Mouse (Mus musculus) erythroblast, embryonic 14.5 days (primary cell): ENCODE data around the gene Orm2. TPM values are rescaled to one million over a fixed set of nuclear protein-coding genes. Genes with fewer than 3 reads are reported as not detected.
A peak's percentile ranks its signal among the peaks of the same experiment; 100 is the strongest.

Experiments
- H3K27me3 ChIP-seq: 2 replicates; pipeline ENCODE4 v1.6.1; 2012; ENCODE audit warnings: inconsistent platforms; ENCODE audit not compliant: control insufficient read depth
- H3K36me3 ChIP-seq: 2 replicates; pipeline ENCODE4 v1.6.1; 2012; ENCODE audit warnings: mild to moderate bottlenecking, inconsistent platforms; ENCODE audit not compliant: control insufficient read depth
- H3K4me1 ChIP-seq: 2 replicates; pipeline ENCODE4 v1.6.1; 2012; ENCODE audit warnings: inconsistent platforms; ENCODE audit not compliant: control insufficient read depth
- H3K4me3 ChIP-seq: replicated peaks from 2 replicates; pipeline ENCODE3; 2012; ENCODE audit warnings: moderate library complexity, mild to moderate bottlenecking, inconsistent platforms
- H3K9me3 ChIP-seq: 2 replicates; pipeline ENCODE4 v1.6.1; 2012; ENCODE audit warnings: low read length, inconsistent platforms, mixed read lengths; ENCODE audit not compliant: control insufficient read depth
- GATA1 ChIP-seq: IDR thresholded peaks from 2 replicates; pipeline ENCODE4 v1.6.1; 2012; ENCODE audit warnings: low read length, inconsistent platforms, mixed read lengths
- TAL1 ChIP-seq: IDR thresholded peaks from 3 replicates; pipeline ENCODE4 v1.6.1; 2012; ENCODE audit warnings: low read length, inconsistent platforms, mixed read lengths
- polyA plus RNA-seq: library from polyadenylated mRNA; stranded (reverse); fragments of >175 nt; gene quantifications from 2 replicates; pipeline ENCODE4 v1.2.3, GENCODE M21; 2012

Orm2 gene
- polyA plus RNA-seq, 1 experiment = not detected

GRCm38 (mm10) chr4:63409317-63409907 lies 47.2 kb downstream of the Orm2 start:
- Histone ChIP-seq H3K4me1 (peaks cover 65% of the 10 kb centered on the region), H3K36me3 (no peaks in the 10 kb centered on the region), H3K27me3 (peaks cover 6% of the 10 kb centered on the region), H3K4me3 (peak overlapping the region; percentile 74), H3K9me3 (no peaks in the 10 kb centered on the region)
- no peak for TF ChIP-seq TAL1
- no peak for TF ChIP-seq GATA1

DNA sequence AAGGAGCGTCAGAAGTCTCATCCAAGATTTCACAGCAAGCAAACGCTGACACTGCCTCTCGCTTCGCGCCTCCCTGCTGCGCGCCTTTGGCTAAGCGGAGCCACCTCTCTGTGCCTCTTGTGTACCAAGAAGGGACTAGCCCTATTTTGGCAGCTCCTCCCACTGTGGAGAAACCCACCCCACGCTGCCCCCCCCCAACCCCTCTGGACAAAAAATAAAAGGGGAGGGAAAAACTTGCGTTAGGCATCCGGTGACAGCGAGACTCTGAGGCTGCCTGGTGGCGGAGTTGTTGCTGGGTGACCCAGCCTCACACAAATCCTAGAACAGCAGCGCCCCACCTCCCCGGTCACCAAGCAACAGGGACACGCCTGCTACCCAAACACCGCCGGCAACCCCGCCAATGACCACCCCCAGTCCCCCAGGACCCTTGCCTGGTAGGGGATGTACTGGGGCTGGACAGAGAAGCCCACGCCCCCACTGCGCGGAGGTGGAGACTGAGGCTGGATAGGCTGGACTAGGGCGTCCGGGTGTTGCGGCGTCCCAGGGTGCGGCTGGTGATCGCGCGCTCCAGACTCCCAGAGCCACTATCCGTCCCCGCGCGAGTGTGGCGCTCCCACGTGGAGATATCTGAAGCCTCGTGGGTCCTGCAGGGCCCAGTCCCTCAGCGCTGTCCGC lies 47.8 kb downstream of the Orm2 start:
- Histone ChIP-seq H3K4me1 (peaks cover 60% of the 10 kb centered on the region), H3K4me3 (peak overlapping the region; percentile 74), H3K27me3 (peaks cover 6% of the 10 kb centered on the region)

DNA sequence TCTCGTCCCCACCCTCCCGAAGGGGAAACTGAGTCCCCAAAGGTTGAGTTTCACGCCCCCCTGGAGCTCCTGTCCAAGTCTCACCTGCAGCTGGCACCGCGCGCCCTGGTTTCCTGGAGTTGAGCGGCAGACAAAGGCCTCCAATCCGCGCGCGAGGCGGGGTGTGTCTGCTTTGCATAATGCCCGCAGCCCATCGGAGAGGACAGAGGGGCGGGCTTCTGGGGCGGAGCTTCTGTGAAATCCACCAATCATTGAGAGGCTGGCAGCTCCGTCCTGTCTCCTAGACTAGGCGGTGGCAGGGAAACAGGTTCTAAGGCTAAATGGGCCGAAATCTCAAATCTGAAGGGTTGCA lies 48.3 kb downstream of the Orm2 start:
- Histone ChIP-seq H3K9me3 (no peaks in the 10 kb centered on the region), H3K4me3 (peak overlapping the region; percentile 74), H3K4me1 (peaks cover 58% of the 10 kb centered on the region), H3K27me3 (peaks cover 6% of the 10 kb centered on the region), H3K36me3 (no peaks in the 10 kb centered on the region)
- TF ChIP-seq GATA1 (no peak), TAL1 (no peak)

More for the DNA sequence above, 47.8 kb downstream of the Orm2 start:
- no peaks in the 10 kb centered on the region for H3K36me3 ChIP-seq
- no peak for TF ChIP-seq GATA1
- no peak for TF ChIP-seq TAL1
- no peaks in the 10 kb centered on the region for H3K9me3 ChIP-seq

- Histone ChIP-seq H3K36me3 (no peaks in the 10 kb centered on the region), H3K9me3 (no peaks in the 10 kb centered on the region), H3K27me3 (peaks cover 6% of the 10 kb centered on the region), H3K4me3 (no peak overlapping the region), H3K4me1 (peaks cover 52% of the 10 kb centered on the region)
- TF ChIP-seq GATA1 (no peak), TAL1 (no peak)
Measured at GRCm38 (mm10) chr4:63411222-63411621, 49.0 kb downstream of the Orm2 start.

DNA sequence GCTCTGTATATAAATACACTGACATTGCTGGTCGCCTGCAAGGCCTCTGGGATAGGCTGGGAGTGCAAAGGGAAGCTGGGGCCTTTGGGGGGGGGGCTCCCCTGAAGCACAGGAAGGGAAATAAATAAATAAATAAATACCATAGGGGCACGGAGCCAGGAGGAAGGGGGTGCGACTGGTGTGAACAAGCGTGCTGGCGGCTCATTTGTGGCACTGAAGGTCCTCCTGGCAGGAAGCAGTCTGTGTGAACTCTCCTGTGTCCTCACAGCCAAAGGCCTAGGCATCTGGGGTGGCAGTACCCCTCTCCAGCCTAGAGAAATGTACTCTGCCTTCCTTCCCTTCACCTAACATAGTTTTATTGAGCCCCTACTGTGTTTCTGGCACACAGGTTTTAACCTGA lies 52.7 kb downstream of the Orm2 start:
- Histone ChIP-seq H3K36me3 (no peaks in the 10 kb centered on the region), H3K9me3 (no peaks in the 10 kb centered on the region), H3K4me1 (peaks cover 20% of the 10 kb centered on the region), H3K27me3 (no peaks in the 10 kb centered on the region), H3K4me3 (no peak overlapping the region)
- no peak for TF ChIP-seq GATA1
- TF ChIP-seq TAL1 = no peak

Other genes starting within 250 kb of the Orm2 start
- gene Ambp, start 207.7 kb upstream of the Orm2 start, polyA plus RNA-seq = 0.25 and 0.71 TPM in 2 replicates
- gene Kif12, start 190.3 kb upstream of the Orm2 start, polyA plus RNA-seq = 0.03 TPM in 1 of 2 replicates, not detected in the other
- 0.01 TPM in 1 of 2 replicates, not detected in the other for gene Col27a1, start 148.4 kb upstream of the Orm2 start, polyA plus RNA-seq
- not detected in 2 replicates for gene Orm1, start 17.9 kb upstream of the Orm2 start, polyA plus RNA-seq
- gene Orm3, start 6.3 kb upstream of the Orm2 start, polyA plus RNA-seq = not detected in 2 replicates
- gene Akna, start 40.9 kb downstream of the Orm2 start, polyA plus RNA-seq = 1.3 and 1.6 TPM in 2 replicates
- 0.02 and 0.04 TPM in 2 replicates for gene Whrn, start 133.5 kb downstream of the Orm2 start, polyA plus RNA-seq
- gene Atp6v1g1, start 182.3 kb downstream of the Orm2 start, polyA plus RNA-seq = 12.2 and 16.2 TPM in 2 replicates
- 0.04 and 0.12 TPM in 2 replicates for gene Tmem268, start 196.3 kb downstream of the Orm2 start, polyA plus RNA-seq
- not detected in 2 replicates for gene Gm11213, start 242.8 kb downstream of the Orm2 start, polyA plus RNA-seq